Mouse (Mus musculus) testis, adult 2 months (tissue): Measurements from ENCODE around the gene Gm20538.

Experiments used
- CTCF ChIP-seq: fragments of 200-500 bp; IDR thresholded peaks from 2 replicates; pipeline ENCODE4 v1.5.1; 2012; ENCODE audit warnings: low read depth, mild to moderate bottlenecking, inconsistent platforms, low read length, moderate library complexity; ENCODE audit not compliant: control insufficient read depth, insufficient read depth, insufficient replicate concordance
- POLR2A ChIP-seq: fragments of 200-500 bp; IDR thresholded peaks from 2 replicates; pipeline ENCODE4 v1.6.1; 2012; ENCODE audit warnings: low read depth, mild to moderate bottlenecking, inconsistent platforms, low read length, moderate library complexity; ENCODE audit not compliant: control insufficient read depth

DNA sequence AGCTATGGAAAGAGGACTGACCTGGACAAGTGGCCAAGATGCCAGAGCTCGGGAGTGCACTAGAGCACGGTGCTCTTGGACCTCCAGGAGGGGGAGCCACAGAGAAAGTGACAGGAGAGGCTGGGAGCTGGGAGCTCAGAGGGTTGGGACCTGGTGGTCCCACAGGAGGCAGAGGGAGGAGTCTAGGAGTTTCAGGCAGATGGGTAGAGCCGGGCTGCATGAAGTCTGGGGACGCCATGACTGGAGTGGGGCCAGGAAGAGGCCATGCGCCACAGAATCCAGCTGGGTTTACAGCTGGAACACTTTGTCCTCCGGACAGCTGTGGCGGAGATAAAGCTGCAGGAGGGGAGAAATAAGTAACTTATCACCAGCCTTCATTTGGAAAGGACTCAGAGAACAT, 33.5 kb downstream of the Gm20538 start:
- TF ChIP-seq CTCF (no peak), POLR2A (no peak)
